Mouse (Mus musculus): ENCODE results near the gene Ephb2. TPM values are rescaled to one million over a fixed set of nuclear protein-coding genes. Genes with fewer than 3 reads are reported as not detected.

Gene Ephb2
- polyA plus RNA-seq, 1 experiment from 2014 or later, result 4.2 TPM

GRCm38 (mm10) chr4:136783552-136784150, 52.1 kb downstream of the Ephb2 start:
- no peak overlapping the region for H3K4me3 ChIP-seq
- peaks cover 58% of the 10 kb centered on the region for H3K4me1 ChIP-seq

GRCm38 (mm10) chr4:136782579-136782925, 53.2 kb downstream of the Ephb2 start:
- Histone ChIP-seq H3K9me3 (no peaks in the 10 kb centered on the region), H3K27me3 (ENCODE audit: insufficient read depth, poor library complexity, severe bottlenecking) (peaks cover 44% of the 10 kb centered on the region; the same call in 1 of the 2 replicates), H3K36me3 (no peaks in the 10 kb centered on the region), H3K4me3 (no peak overlapping the region), H3K4me1 (peaks cover 47% of the 10 kb centered on the region), H3K27ac (no peak overlapping the region)
- no peak for DNase-seq (ENCODE audit: low spot score)
- 92% methylated on average over 1 of the region's 1 CpGs for WGBS

More at GRCm38 (mm10) chr4:136783552-136784150, 52.1 kb downstream of the Ephb2 start:
- 37% methylated on average over 22 of the region's 22 CpGs for WGBS
- peaks cover 45% of the 10 kb centered on the region; the same call in 1 of the 2 replicates for H3K27me3 ChIP-seq (ENCODE audit: insufficient read depth, poor library complexity, severe bottlenecking)
- H3K27ac ChIP-seq, result peak overlapping the region; percentile 62
- H3K36me3 ChIP-seq, result no peaks in the 10 kb centered on the region
- no peak for DNase-seq (ENCODE audit: low spot score)
- no peaks in the 10 kb centered on the region for H3K9me3 ChIP-seq

GRCm38 (mm10) chr4:136781868-136782578, 53.8 kb downstream of the Ephb2 start:
- peak overlapping the region; percentile 7 for H3K27ac ChIP-seq

GRCm38 (mm10) chr4:136780201-136780895, 55.4 kb downstream of the Ephb2 start:
- Histone ChIP-seq H3K27ac (peak overlapping the region; percentile 9; the same call in 1 of the 2 replicates), H3K4me3 (no peak overlapping the region), H3K9me3 (no peaks in the 10 kb centered on the region), H3K36me3 (no peaks in the 10 kb centered on the region), H3K4me1 (peaks cover 47% of the 10 kb centered on the region), H3K27me3 (ENCODE audit: insufficient read depth, poor library complexity, severe bottlenecking) (peaks cover 28% of the 10 kb centered on the region; the same call in 1 of the 2 replicates)
- no peak for DNase-seq (ENCODE audit: low spot score)
- 67% methylated on average over 20 of the region's 20 CpGs for WGBS

More at GRCm38 (mm10) chr4:136781868-136782578, 53.8 kb downstream of the Ephb2 start:
- H3K4me1 ChIP-seq, result peaks cover 44% of the 10 kb centered on the region
- no peak overlapping the region for H3K4me3 ChIP-seq
- 86% methylated on average over 13 of the region's 13 CpGs for WGBS
- H3K36me3 ChIP-seq, result no peaks in the 10 kb centered on the region
- DNase-seq (ENCODE audit: low spot score), result no peak
- no peaks in the 10 kb centered on the region for H3K9me3 ChIP-seq
- H3K27me3 ChIP-seq (ENCODE audit: insufficient read depth, poor library complexity, severe bottlenecking), result peaks cover 40% of the 10 kb centered on the region; the same call in 1 of the 2 replicates

- Histone ChIP-seq H3K9me3 (no peaks in the 10 kb centered on the region), H3K4me1 (peaks cover 47% of the 10 kb centered on the region), H3K27me3 (ENCODE audit: insufficient read depth, poor library complexity, severe bottlenecking) (peaks cover 28% of the 10 kb centered on the region; the same call in 1 of the 2 replicates), H3K36me3 (no peaks in the 10 kb centered on the region), H3K4me3 (no peak overlapping the region), H3K27ac (0 out of 2 replicates have a peak overlapping the region, but pooled peaks have one; percentile 25)
- DNase-seq (ENCODE audit: low spot score), result no peak
- WGBS, result 89% methylated on average over 11 of the region's 11 CpGs
Measured at GRCm38 (mm10) chr4:136779156-136779555, 56.6 kb downstream of the Ephb2 start.

- H3K36me3 ChIP-seq, result 0 out of 2 replicates have a peak, but pooled peaks cover 2% of the 10 kb centered on the region
- no peaks in the 10 kb centered on the region for H3K9me3 ChIP-seq
- no peak for DNase-seq (ENCODE audit: low spot score)
- peak overlapping the region; percentile 38 for H3K4me3 ChIP-seq
- peak overlapping the region; percentile 80 for H3K27ac ChIP-seq
- WGBS, result 4% methylated on average over 9 of the region's 9 CpGs
- H3K4me1 ChIP-seq, result peaks cover 42% of the 10 kb centered on the region
- H3K27me3 ChIP-seq (ENCODE audit: insufficient read depth, poor library complexity, severe bottlenecking), result peaks cover 14% of the 10 kb centered on the region; the same call in 1 of the 2 replicates
Measured at GRCm38 (mm10) chr4:136776471-136776892, 59.3 kb downstream of the Ephb2 start.

GRCm38 (mm10) chr4:136775903-136776302, 59.9 kb downstream of the Ephb2 start:
- peaks cover 42% of the 10 kb centered on the region for H3K4me1 ChIP-seq
- DNase-seq (ENCODE audit: low spot score), result no peak
- 82% methylated on average over 2 of the region's 2 CpGs for WGBS
- H3K9me3 ChIP-seq, result no peaks in the 10 kb centered on the region
- H3K4me3 ChIP-seq, result no peak overlapping the region
- peaks cover 7% of the 10 kb centered on the region; the same call in 1 of the 2 replicates for H3K36me3 ChIP-seq
- peaks cover 14% of the 10 kb centered on the region; the same call in 1 of the 2 replicates for H3K27me3 ChIP-seq (ENCODE audit: insufficient read depth, poor library complexity, severe bottlenecking)
- H3K27ac ChIP-seq, result no peak overlapping the region

GRCm38 (mm10) chr4:136774201-136774600, 61.6 kb downstream of the Ephb2 start:
- Histone ChIP-seq H3K27ac (no peak overlapping the region), H3K4me3 (no peak overlapping the region), H3K27me3 (ENCODE audit: insufficient read depth, poor library complexity, severe bottlenecking) (peaks cover 14% of the 10 kb centered on the region; the same call in 1 of the 2 replicates), H3K36me3 (peaks cover 9% of the 10 kb centered on the region; the same call in 1 of the 2 replicates), H3K9me3 (no peaks in the 10 kb centered on the region), H3K4me1 (peaks cover 40% of the 10 kb centered on the region)
- 69% methylated on average over 3 of the region's 3 CpGs for WGBS
- DNase-seq (ENCODE audit: low spot score), result no peak

GRCm38 (mm10) chr4:136772952-136773584, 62.7 kb downstream of the Ephb2 start:
- Histone ChIP-seq H3K27ac (no peak overlapping the region), H3K4me3 (no peak overlapping the region), H3K27me3 (ENCODE audit: insufficient read depth, poor library complexity, severe bottlenecking) (peaks cover 8% of the 10 kb centered on the region; the same call in 1 of the 2 replicates), H3K36me3 (peaks cover 9% of the 10 kb centered on the region; the same call in 1 of the 2 replicates), H3K4me1 (peaks cover 36% of the 10 kb centered on the region), H3K9me3 (no peaks in the 10 kb centered on the region)
- 82% methylated on average over 13 of the region's 13 CpGs for WGBS
- DNase-seq (ENCODE audit: low spot score), result no peak

- WGBS, result 79% methylated on average over 5 of the region's 5 CpGs
- Histone ChIP-seq H3K4me1 (peaks cover 36% of the 10 kb centered on the region), H3K9me3 (no peaks in the 10 kb centered on the region), H3K36me3 (peaks cover 14% of the 10 kb centered on the region; the same call in 1 of the 2 replicates), H3K27ac (0 out of 2 replicates have a peak overlapping the region, but pooled peaks have one; percentile 25), H3K27me3 (ENCODE audit: insufficient read depth, poor library complexity, severe bottlenecking) (0 out of 2 replicates have a peak, but pooled peaks cover 5% of the 10 kb centered on the region), H3K4me3 (no peak overlapping the region)
- DNase-seq (ENCODE audit: low spot score), result no peak
Measured at GRCm38 (mm10) chr4:136772318-136772717, 63.5 kb downstream of the Ephb2 start.

- H3K27me3 ChIP-seq (ENCODE audit: insufficient read depth, poor library complexity, severe bottlenecking), result 0 out of 2 replicates have a peak, but pooled peaks cover 5% of the 10 kb centered on the region
- no peaks in the 10 kb centered on the region for H3K9me3 ChIP-seq
- no peak overlapping the region for H3K4me3 ChIP-seq
- peaks cover 32% of the 10 kb centered on the region for H3K4me1 ChIP-seq
- WGBS, result 70% methylated on average over 17 of the region's 17 CpGs
- DNase-seq (ENCODE audit: low spot score), result no peak
- peaks cover 14% of the 10 kb centered on the region; the same call in 1 of the 2 replicates for H3K36me3 ChIP-seq
- H3K27ac ChIP-seq, result no peak overlapping the region
Measured at GRCm38 (mm10) chr4:136770718-136771117, 65.1 kb downstream of the Ephb2 start.

GRCm38 (mm10) chr4:136768499-136768898, 67.3 kb downstream of the Ephb2 start:
- Histone ChIP-seq H3K4me3 (no peak overlapping the region), H3K9me3 (no peaks in the 10 kb centered on the region), H3K27ac (no peak overlapping the region), H3K4me1 (peaks cover 43% of the 10 kb centered on the region), H3K36me3 (peaks cover 14% of the 10 kb centered on the region; the same call in 1 of the 2 replicates), H3K27me3 (ENCODE audit: insufficient read depth, poor library complexity, severe bottlenecking) (0 out of 2 replicates have a peak, but pooled peaks cover 5% of the 10 kb centered on the region)
- 89% methylated on average over 3 of the region's 3 CpGs for WGBS
- no peak for DNase-seq (ENCODE audit: low spot score)

All from heart, embryonic 10.5 days (tissue).